ENCODE assay signal across 12 mouse cellular contexts in the genomic region with DNA sequence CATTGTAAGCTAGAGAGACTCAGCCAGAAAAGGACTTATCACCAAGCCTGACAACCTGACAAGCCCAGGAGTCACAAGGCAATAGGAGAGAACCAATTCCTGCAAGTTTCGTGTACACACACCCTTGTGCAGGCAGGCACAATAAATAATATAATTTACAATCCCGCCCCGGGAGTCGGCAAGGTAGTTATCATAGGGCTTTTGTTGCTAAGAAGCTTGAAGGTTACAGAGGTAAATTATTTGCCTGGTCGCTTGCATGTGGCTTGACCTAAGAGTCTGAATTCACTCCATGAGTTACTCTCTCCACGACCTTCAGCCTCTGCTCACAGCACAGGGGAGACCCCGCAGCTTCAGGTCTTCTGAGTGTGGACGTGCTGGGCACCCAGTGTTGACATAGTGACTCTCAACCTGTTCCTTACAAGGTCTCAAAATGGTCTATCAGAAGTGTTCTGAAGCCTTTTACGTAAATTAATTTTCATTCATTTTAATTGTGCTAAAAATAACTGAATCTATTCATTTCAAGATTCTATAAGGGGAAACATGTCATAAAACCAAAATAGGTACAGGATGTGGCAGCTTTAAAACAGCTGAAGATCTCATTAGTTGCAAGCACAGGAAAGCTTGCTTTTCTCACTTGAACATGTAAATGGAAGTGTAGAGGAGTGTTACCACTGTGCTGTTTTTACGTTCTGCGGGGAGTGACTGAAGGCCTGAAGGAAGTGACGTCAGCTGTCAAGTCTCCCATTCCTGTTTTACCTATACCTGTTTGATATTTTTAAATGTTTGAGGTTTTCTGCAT. TPM values are rescaled to one million over a fixed set of nuclear protein-coding genes. Genes with fewer than 3 reads are reported as not detected.
DNase-seq lines count a peak whose midpoint lies in the region; ATAC-seq lines count a peak whose summit lies in the region.
"Had no signal": no experiment of that assay in that cellular context is flagged by ENCODE, and none has a peak within 500 bp of the region (broad histone marks: within the 10 kb centered on the region; RNA-seq: fewer than 3 reads in every experiment).

No protein-coding gene starts in this region.

- no peak overlapping the region for H3K27ac ChIP-seq in kidney, embryonic 14.5 days (ENCODE audit: low read depth, low read length)
- peak overlapping the region; percentile 75 for H3K27ac ChIP-seq in intestine, embryonic 15.5 days
- no peak overlapping the region for H3K27ac ChIP-seq in liver, embryonic 11.5 days (ENCODE audit: low read depth, low read length)
- H3K27ac ChIP-seq: hindbrain, embryonic 10.5 days had no signal

- no peaks in the 10 kb centered on the region for H3K27me3 ChIP-seq in kidney, embryonic 14.5 days (ENCODE audit: control insufficient read depth, insufficient read depth, low read length)
- no peaks in the 10 kb centered on the region for H3K27me3 ChIP-seq in intestine, embryonic 15.5 days (replicated peaks)
- H3K27me3 ChIP-seq in liver, embryonic 11.5 days (replicated peaks; ENCODE audit: control insufficient read depth, insufficient read depth, low read length), result no peaks in the 10 kb centered on the region

- peaks cover 71% of the 10 kb centered on the region for H3K36me3 ChIP-seq in kidney, embryonic 14.5 days (ENCODE audit: control insufficient read depth, insufficient read depth, low read length)
- peaks cover 24% of the 10 kb centered on the region for H3K36me3 ChIP-seq in intestine, embryonic 15.5 days
- H3K36me3 ChIP-seq in liver, embryonic 11.5 days (ENCODE audit: control insufficient read depth, insufficient read depth, low read length), result peaks cover 44% of the 10 kb centered on the region

- H3K4me3 ChIP-seq in kidney, embryonic 14.5 days (ENCODE audit: low read length), result no peak overlapping the region
- no peak overlapping the region for H3K4me3 ChIP-seq in intestine, embryonic 15.5 days (replicated peaks)
- H3K4me3 ChIP-seq in liver, embryonic 11.5 days (ENCODE audit: low read depth, low read length), result no peak overlapping the region
- H3K4me3 ChIP-seq: hindbrain, embryonic 10.5 days had no signal

- DNase-seq in kidney, adult 11 months, result peak; percentile 43
- peak; percentile 21 for DNase-seq in kidney, postnatal 10 days
- peak; percentile 74 for DNase-seq in yolk sac, embryonic 10.5 days (ENCODE audit: low spot score)
- no peak for DNase-seq in urinary bladder, postnatal 14 days (ENCODE audit: low spot score)
- no peak for DNase-seq in liver, embryonic 11.5 days (ENCODE audit: low spot score)
- DNase-seq: embryo, embryonic 11 days; liver; lung, embryonic 14.5 days; retina, postnatal 1 day had no signal

- no peak overlapping the region for H3K4me2 ChIP-seq in kidney, embryonic 14.5 days (replicated peaks; ENCODE audit: low read depth, low read length)
- H3K4me2 ChIP-seq in intestine, embryonic 15.5 days (replicated peaks), result no peak overlapping the region
- H3K4me2 ChIP-seq in liver, embryonic 11.5 days, result no peak overlapping the region
- H3K4me2 ChIP-seq: lung, embryonic 14.5 days had no signal

- ATAC-seq in kidney, embryonic 14.5 days (ENCODE audit: low FRiP score, low TSS enrichment), result no peak
- peak; percentile 83 for ATAC-seq in intestine, embryonic 15.5 days
- ATAC-seq in liver, embryonic 11.5 days (replicated peaks; ENCODE audit: low FRiP score), result no peak

- H3K9ac ChIP-seq in kidney, embryonic 14.5 days (ENCODE audit: low read depth, low read length), result no peak overlapping the region
- no peak overlapping the region for H3K9ac ChIP-seq in intestine, embryonic 15.5 days
- H3K9ac ChIP-seq in liver, embryonic 11.5 days (ENCODE audit: low read depth, low read length), result no peak overlapping the region
- H3K9ac ChIP-seq: lung, embryonic 14.5 days had no signal

- no peaks in the 10 kb centered on the region for H3K4me1 ChIP-seq in kidney, embryonic 14.5 days (ENCODE audit: control insufficient read depth, insufficient read depth, low read length)
- H3K4me1 ChIP-seq in intestine, embryonic 15.5 days (replicated peaks), result no peaks in the 10 kb centered on the region
- no peaks in the 10 kb centered on the region for H3K4me1 ChIP-seq in liver, embryonic 11.5 days (replicated peaks; ENCODE audit: control insufficient read depth, insufficient read depth, low read length)
- H3K4me1 ChIP-seq: hindbrain, embryonic 10.5 days had no signal

- no peaks in the 10 kb centered on the region for H3K9me3 ChIP-seq in kidney, embryonic 14.5 days (ENCODE audit: control insufficient read depth, low read length)
- no peaks in the 10 kb centered on the region for H3K9me3 ChIP-seq in intestine, embryonic 15.5 days
- no peaks in the 10 kb centered on the region for H3K9me3 ChIP-seq in liver, embryonic 11.5 days (ENCODE audit: control insufficient read depth, low read length)
- H3K9me3 ChIP-seq: hindbrain, embryonic 10.5 days had no signal

- WGBS in kidney, embryonic 14.5 days, result 55% methylated on average over 12 of the region's 12 CpGs
- 56% methylated on average over 12 of the region's 12 CpGs for WGBS in intestine, embryonic 15.5 days
- WGBS in liver, embryonic 11.5 days, result 88% methylated on average over 12 of the region's 12 CpGs

RNA-seq across cellular contexts. Expression of a gene that starts 36.7 kb away (rescaled TPM):
- 0.31 and 0.53 TPM in 2 replicates for polyA plus RNA-seq in kidney, embryonic 14.5 days (2014; fragmentation: Nextera tagmentation; extraction: Ambion mirVana)
- 3.6 and 3.7 TPM in 2 replicates for polyA plus RNA-seq in intestine, embryonic 15.5 days (2015; fragmentation: Nextera tagmentation; extraction: Ambion mirVana)
- polyA plus RNA-seq in liver, embryonic 11.5 days (2014; fragmentation: Nextera tagmentation; extraction: Ambion mirVana), result 0.57 and 0.58 TPM in 2 replicates

RNA-seq across cellular contexts. Expression of a gene that starts 38.8 kb away (rescaled TPM):
- 43.2 and 72.9 TPM in 2 replicates for polyA plus RNA-seq in kidney, embryonic 14.5 days (2014; fragmentation: Nextera tagmentation; extraction: Ambion mirVana)
- polyA plus RNA-seq in intestine, embryonic 15.5 days (2015; fragmentation: Nextera tagmentation; extraction: Ambion mirVana), result 82.5 and 85.1 TPM in 2 replicates
- 48.5 and 54.8 TPM in 2 replicates for polyA plus RNA-seq in liver, embryonic 11.5 days (2014; fragmentation: Nextera tagmentation; extraction: Ambion mirVana)

Comparison
In these comparisons a context has a peak if more than half of its experiments do, and no peak if none do; other contexts are left out.
1. DNase-seq: peak in kidney, adult 11 months (single experiment), kidney, postnatal 10 days (single experiment) and yolk sac, embryonic 10.5 days (single experiment); none in urinary bladder, postnatal 14 days (single experiment) and liver, embryonic 11.5 days (single experiment).